Mouse (Mus musculus) ES-Bruce4 (cell line): ENCODE data around the gene Gm4894.

ENCODE experiments used
- CTCF ChIP-seq: IDR thresholded peaks from one replicate; pipeline ENCODE4 v1.8.1; 2011; ENCODE audit warnings: low read depth, low read length
- EP300 ChIP-seq: IDR thresholded peaks from 2 replicates; pipeline ENCODE4 v1.6.1; 2011; ENCODE audit warnings: low read depth, low read length; ENCODE audit not compliant: insufficient read depth
- POLR2A ChIP-seq: IDR thresholded peaks from one replicate; pipeline ENCODE4 v1.8.1; 2011; ENCODE audit warnings: low read length; ENCODE audit not compliant: insufficient read depth

- TF ChIP-seq POLR2A = no peak
- TF ChIP-seq CTCF = no peak
- TF ChIP-seq EP300 = no peak
These were observed 18.6 kb downstream of the Gm4894 start for GRCm38 (mm10) chr9:49268949-49269348.
